Mouse (Mus musculus) neural tube, embryonic 10.5 days (tissue): ENCODE results near the gene Olfr1394.
"Not testable (repeated sequence)": the region's sequence is repeated elsewhere in the genome, so short reads cannot be mapped to it uniquely, and the experiment has no call there.

ENCODE experiments used
- DNase-seq: peaks from one replicate; pipeline ENCODE4 v3.0.0-alpha.2; 2017; ENCODE audit warnings: low spot score; ENCODE audit errors: extremely low spot score

Gene Olfr1394

GRCm38 (mm10) chr11:49154077-49154476, at the start of gene Olfr1394:
Gene Olfr1394 (plus strand): TSS chr11:49154377.
- no peak for DNase-seq

GRCm38 (mm10) chr11:49105752-49106151, 48.4 kb upstream of the Olfr1394 start:
- no peak for DNase-seq

- no peak for DNase-seq
These were observed 46.3 kb upstream of the Olfr1394 start for GRCm38 (mm10) chr11:49107650-49108537.

GRCm38 (mm10) chr11:49108833-49109232, 45.3 kb upstream of the Olfr1394 start:
- DNase-seq: no peak

- DNase-seq: no peak
These were observed 43.2 kb upstream of the Olfr1394 start for GRCm38 (mm10) chr11:49111000-49111399.

- no peak for DNase-seq
These were observed 41.5 kb upstream of the Olfr1394 start for GRCm38 (mm10) chr11:49112624-49113219.

GRCm38 (mm10) chr11:49114158-49114557, 40.0 kb upstream of the Olfr1394 start:
- DNase-seq: no peak

- no peak for DNase-seq
These were observed 39.4 kb upstream of the Olfr1394 start, which contains the start of gene Olfr1396 for GRCm38 (mm10) chr11:49114774-49115173. Gene Olfr1396 (minus strand): TSS chr11:49114874.

- no peak for DNase-seq
These were observed 34.5 kb upstream of the Olfr1394 start for GRCm38 (mm10) chr11:49119635-49120034.

- no peak for DNase-seq
These were observed 30.0 kb upstream of the Olfr1394 start for GRCm38 (mm10) chr11:49124169-49124568.

- no peak for DNase-seq
These were observed 12.2 kb upstream of the Olfr1394 start, which contains the start of gene Olfr1395 for GRCm38 (mm10) chr11:49141974-49142373. Gene Olfr1395 (plus strand): TSS chr11:49142274.

GRCm38 (mm10) chr11:49156821-49157814, 2.9 kb downstream of the Olfr1394 start:
- no peak for DNase-seq

- peak; percentile 52 for DNase-seq
These were observed 14.8 kb downstream of the Olfr1394 start for GRCm38 (mm10) chr11:49168839-49169611.

GRCm38 (mm10) chr11:49170576-49170975, 16.4 kb downstream of the Olfr1394 start:
- DNase-seq: no peak

- DNase-seq: no peak
These were observed 21.2 kb downstream of the Olfr1394 start for GRCm38 (mm10) chr11:49175345-49175744.

GRCm38 (mm10) chr11:49176047-49176779, 22.0 kb downstream of the Olfr1394 start:
- not testable (repeated sequence) for DNase-seq

GRCm38 (mm10) chr11:49183172-49183571, 29.0 kb downstream of the Olfr1394 start:
- no peak for DNase-seq

- no peak for DNase-seq
These were observed 32.3 kb downstream of the Olfr1394 start for GRCm38 (mm10) chr11:49186452-49186851.

- DNase-seq: no peak
These were observed 32.8 kb downstream of the Olfr1394 start, which contains the start of gene Btnl9 for GRCm38 (mm10) chr11:49186955-49187488. Gene Btnl9 (minus strand): TSS chr11:49187159.
